Mouse (Mus musculus): Measurements from ENCODE around the gene Ntng2. TPM values are rescaled to one million over a fixed set of nuclear protein-coding genes. Genes with fewer than 3 reads are reported as not detected.

Ntng2 gene
- total RNA-seq, 2 experiments from 2014 or later, result 4.9 TPM

GRCm38 (mm10) chr2:29193819-29194546 lies 58.8 kb downstream of the Ntng2 start:
- intact Hi-C loops (cut with DNase I), result no loop called here

DNA sequence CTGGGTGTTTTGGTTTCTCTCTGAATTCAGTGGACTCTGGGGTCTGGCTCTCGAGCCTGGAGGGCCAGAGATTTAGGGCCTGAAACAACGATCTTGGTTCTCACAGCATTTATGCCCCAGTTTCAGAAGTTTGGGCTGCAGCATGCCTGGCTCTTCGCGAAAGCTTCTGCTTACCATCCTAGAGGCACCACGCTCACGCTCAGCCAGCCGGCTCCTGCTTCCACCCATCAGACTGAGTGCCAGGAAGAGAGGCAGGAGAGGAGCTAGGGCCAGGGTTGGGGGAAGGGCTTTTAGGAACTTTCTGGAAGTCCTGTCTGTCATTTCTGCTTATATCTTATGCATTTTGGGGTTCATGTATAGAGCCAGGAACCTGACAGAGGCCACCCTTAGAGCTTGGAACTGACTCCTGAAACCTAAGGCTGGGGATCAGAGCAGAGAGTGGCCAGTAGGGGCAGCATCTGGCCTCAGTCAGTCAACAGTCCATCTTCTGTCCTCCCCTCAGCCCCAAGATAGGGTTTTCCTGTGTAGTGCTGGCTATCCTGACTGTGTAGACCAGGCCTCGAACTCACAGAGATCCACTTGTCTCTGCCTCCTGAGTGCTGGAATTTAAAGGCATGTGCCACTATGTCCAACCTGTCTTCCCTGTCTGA lies 60.1 kb downstream of the Ntng2 start:
- intact Hi-C loops (cut with DNase I), result no loop called here
- DNase-seq, result no peak

More at GRCm38 (mm10) chr2:29193819-29194546, 58.8 kb downstream of the Ntng2 start:
- DNase-seq, result peak in 1 of 2 experiments; percentile 28

DNA sequence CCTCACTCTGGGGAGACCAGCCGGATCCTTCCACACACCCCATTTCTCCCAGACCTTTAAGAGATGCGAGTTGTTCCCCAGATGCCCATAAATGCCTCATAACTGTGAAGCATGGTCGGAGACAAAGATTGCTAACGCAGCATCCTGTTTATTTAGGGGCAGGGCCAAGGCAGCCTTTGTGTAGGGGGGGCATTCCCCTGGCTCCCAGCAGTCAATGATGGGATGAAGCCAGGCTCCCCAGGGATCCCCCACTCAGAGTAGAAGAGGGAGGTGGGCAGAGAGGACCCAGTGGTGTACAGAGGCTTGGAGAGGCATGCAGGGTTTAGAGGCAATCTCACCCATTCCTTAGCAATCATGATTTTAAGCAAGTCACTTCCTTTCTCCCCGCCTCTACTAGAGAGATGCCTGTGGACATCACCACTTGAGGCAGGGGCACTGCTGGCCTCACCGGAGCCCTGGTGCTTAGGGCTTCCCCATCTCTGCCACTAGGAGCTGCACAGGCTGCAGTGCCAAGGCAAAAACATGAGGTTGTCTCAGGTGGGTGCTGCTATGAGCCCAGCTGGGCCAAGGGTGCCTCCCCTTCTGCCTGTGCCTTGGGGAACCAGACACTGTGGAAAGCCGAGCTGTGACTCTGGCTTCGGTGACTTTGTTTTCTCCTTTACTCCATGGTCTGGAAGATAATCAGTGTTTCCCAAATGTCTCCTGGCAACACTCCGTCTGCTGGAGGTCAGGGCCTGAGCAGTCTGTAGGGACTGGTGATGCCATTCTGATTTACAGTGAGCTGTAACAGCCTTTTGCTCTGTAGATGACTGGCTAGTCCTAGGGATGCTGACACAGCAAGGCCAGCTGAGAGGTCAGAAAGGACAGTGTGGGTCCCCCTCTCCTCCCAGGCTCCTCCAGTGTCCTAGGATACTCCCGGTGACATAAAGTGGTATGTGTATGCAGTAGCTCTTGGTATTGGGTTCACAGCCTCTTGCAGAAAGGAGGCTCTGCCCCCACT lies 61.3 kb downstream of the Ntng2 start:
- DNase-seq, result peak in 1 of 2 experiments; percentile 21
- intact Hi-C loops (cut with DNase I), result no loop called here

DNA sequence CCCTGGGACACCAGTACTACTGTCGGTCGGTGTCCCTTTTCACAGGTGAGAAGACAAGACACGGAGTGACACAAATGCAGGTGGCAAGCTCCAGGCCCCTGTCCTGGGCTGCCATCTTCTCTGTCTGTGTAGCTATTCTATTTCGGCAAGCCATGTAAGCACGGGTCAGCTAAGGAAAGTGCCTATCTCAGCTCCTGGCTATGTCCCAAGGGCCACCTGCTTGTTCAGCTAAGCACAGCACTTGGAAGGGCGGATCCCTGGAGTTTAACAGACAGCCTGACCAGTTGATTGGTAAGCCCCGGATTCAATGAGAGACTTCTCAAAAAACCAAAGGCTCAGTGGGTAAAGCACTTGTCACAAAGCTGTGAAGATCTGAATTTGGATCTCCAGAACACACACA lies 62.4 kb downstream of the Ntng2 start:
- intact Hi-C loops (cut with DNase I), result no loop called here
- peak; percentile 34 to 66 for DNase-seq

DNA sequence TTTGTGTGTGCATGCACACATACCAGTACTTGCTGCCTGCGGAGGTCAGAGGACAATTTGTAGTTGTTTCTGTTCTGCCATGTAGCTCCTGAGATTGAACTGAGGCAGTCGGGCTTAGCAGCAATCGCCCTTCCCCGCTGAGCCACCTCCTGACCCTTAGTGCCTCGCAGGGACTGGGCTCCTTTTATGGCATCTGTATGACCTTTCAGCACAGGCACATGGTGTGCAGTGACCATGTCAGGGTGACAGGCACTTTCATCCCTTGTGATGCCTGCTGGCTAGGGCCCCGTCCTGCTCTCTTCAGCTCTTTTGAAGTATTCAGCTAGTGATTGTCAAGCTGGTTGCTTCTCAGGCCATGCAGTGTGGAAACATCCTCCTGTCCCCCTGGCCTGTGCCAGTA lies 66.6 kb downstream of the Ntng2 start:
- no peak for DNase-seq
- intact Hi-C loops (cut with DNase I), result no loop called here

- DNase-seq, result no peak
- intact Hi-C loops (cut with DNase I), result no loop called here
Observed at GRCm38 (mm10) chr2:29183266-29183924, 69.4 kb downstream of the Ntng2 start.

DNA sequence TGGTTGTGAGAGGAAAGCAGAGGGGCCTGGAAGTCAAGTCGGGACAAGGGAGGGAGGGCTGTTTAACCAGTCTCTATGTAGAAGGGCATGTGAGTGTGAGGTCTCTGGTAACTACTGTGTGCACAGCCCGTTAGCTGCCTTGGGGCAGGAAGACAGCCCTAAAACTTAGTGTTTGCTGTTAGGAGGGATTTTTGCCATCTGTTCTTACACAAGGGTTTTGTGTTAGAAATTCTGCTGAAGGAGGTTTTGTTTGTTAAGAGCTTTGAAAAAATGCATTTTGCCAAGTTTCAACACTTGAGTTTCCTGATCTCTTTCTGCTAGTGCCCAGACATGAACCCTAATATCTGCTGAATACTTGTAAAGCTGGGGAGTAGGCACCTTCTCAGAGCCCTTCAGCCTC lies 71.7 kb downstream of the Ntng2 start:
- no peak for DNase-seq
- intact Hi-C loops (cut with DNase I), result no loop called here

DNA sequence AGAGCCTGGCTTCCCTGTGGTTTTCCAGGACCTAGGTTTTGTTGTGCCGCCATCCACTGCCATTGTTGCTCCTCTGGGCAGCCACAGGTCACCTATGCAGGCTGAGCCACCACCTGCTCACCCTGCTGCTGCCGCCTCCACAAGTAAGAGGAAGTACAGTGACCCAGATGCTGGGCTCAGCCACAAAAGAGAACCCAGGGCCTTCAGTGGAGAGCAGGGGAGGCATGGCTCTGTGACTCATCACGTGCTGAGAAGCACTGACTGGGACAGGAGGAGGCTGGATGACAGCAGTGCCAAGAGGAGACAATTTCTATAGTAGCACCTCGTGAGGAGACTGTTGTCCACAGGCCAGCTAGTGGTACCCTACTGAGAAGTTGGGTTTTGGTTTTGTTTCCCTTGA lies 73.0 kb downstream of the Ntng2 start:
- no peak for DNase-seq
- intact Hi-C loops (cut with DNase I), result no loop called here

DNA sequence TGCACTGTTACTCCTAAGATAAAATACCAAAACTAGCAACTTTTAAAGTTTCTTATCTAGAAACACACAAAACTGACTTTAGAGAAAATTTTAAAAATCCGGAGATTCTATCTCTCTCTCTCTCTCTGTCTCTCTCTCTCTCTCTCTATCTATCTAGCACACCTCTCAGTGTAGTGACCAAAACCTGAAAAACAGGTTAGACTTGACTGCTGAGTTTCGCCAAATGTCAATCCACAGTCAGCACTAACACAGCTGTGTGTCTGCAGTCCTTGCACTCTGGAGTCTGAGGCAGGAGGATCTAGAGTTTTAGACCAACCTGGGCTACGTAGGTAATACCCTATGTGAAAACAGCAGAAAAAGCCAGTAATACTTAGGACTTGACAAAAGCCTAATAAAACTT lies 77.9 kb downstream of the Ntng2 start:
- intact Hi-C loops (cut with DNase I), result no loop called here
- no peak for DNase-seq

GRCm38 (mm10) chr2:29168067-29168466 lies 84.7 kb downstream of the Ntng2 start:
- DNase-seq, result no peak
- intact Hi-C loops (cut with DNase I), result no loop called here

DNA sequence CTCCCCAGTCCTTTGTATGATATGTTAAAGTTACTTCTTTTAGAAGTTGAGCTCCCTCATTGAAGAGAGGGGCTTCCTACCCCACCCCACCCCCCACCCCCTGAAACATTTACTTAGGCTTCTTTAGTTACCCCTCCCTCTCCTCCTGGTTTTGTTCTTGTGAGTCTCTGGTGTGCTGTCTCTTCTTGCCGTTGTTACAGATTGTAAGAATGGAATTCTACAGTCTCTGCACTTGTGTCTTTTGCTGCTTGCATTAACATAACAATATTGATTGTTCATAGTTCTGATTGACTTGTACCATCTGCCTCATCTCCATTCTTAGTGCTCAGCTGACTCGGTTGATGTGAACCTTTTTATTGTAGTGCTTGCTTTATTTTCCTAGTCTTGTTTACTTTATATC lies 100.9 kb downstream of the Ntng2 start:
- intact Hi-C loops (cut with DNase I), result no loop called here
- DNase-seq, result no peak

Other genes with a start within 250 kb of the Ntng2 start
- under 1 TPM in 1 of 2 experiments, not detected in 1; 0.31 TPM for gene Cfap77, start 197.9 kb downstream of the Ntng2 start, total RNA-seq (2021)
- 1 to 10 TPM; 6.2 to 6.6 TPM for gene Ttf1, start 192.7 kb downstream of the Ntng2 start, total RNA-seq (2021)
- gene Setx, start 128.8 kb downstream of the Ntng2 start, total RNA-seq (2021), result 10 to 100 TPM; 36.9 to 41.9 TPM
- 10 to 100 TPM; 15.2 to 15.5 TPM for gene Med27, start 93.8 kb upstream of the Ntng2 start, total RNA-seq (2021)